9 mouse cellular contexts compared by ENCODE assay signal in the genomic region with DNA sequence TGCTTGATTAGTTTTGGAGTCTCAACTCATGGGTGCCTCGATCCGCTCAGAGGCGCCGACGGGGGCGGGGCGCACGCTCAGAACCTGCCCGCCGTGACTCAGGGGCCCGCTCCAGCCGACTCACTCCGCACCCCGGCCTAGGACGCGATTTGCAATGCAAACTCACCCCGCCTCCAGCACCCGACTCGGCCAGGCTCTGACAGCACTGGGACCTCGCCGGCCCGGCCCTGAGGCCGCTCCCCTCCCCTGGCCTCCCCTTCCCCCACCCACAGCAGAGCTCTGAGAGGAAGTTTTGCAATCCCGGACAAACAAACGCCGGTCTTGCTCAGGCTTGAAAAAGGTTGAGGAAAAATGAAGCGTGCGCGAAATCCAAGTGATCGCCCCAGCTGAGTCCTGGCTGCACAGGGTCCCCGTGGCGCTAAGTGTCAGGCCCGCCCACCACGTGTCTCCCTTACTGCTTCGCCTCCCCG. TPM values are rescaled to one million over a fixed set of nuclear protein-coding genes. Genes with fewer than 3 reads are reported as not detected.
DNase-seq lines count a peak whose midpoint lies in the region; ATAC-seq and TF ChIP-seq lines count a peak whose summit lies in the region.
"Had no signal": no experiment of that assay in that cellular context is flagged by ENCODE, and none has a peak within 500 bp of the region (broad histone marks: within the 10 kb centered on the region; RNA-seq: fewer than 3 reads in every experiment).

No protein-coding gene starts in this region.

- WGBS in hindbrain, embryonic 16.5 days = 0% methylated on average over 32 of the region's 36 CpGs
- under 1% methylated on average over 36 of the region's 36 CpGs for WGBS in small intestine, adult 2 months

- H3K9me3 ChIP-seq in hindbrain, embryonic 16.5 days (ENCODE audit: control insufficient read depth, low read length) = no peaks in the 10 kb centered on the region

- H3K36me3 ChIP-seq in hindbrain, embryonic 16.5 days (ENCODE audit: control insufficient read depth, insufficient read depth, low read length) = no peaks in the 10 kb centered on the region
- no peaks in the 10 kb centered on the region for H3K36me3 ChIP-seq in small intestine, adult 2 months (ENCODE audit: control insufficient read depth, insufficient read depth, low read length)

- no peak overlapping the region for H3K27ac ChIP-seq in hindbrain, embryonic 16.5 days (ENCODE audit: low read depth, low read length)
- peak overlapping the region; percentile 6; the same call in 1 of the 2 replicates for H3K27ac ChIP-seq in small intestine, adult 2 months (ENCODE audit: insufficient read depth, low read depth, low read length)

- H3K4me1 ChIP-seq in hindbrain, embryonic 16.5 days (ENCODE audit: control insufficient read depth, insufficient read depth, low read depth, low read length) = peaks cover 20% of the 10 kb centered on the region
- peaks cover 25% of the 10 kb centered on the region for H3K4me1 ChIP-seq in small intestine, adult 2 months (ENCODE audit: control insufficient read depth, insufficient read depth, insufficient read length, low read length)

- peaks cover 41% of the 10 kb centered on the region for H3K27me3 ChIP-seq in hindbrain, embryonic 16.5 days (replicated peaks; ENCODE audit: control insufficient read depth, insufficient read depth, low read length)
- peaks cover 13% of the 10 kb centered on the region for H3K27me3 ChIP-seq in small intestine, adult 2 months (ENCODE audit: control insufficient read depth, insufficient read depth, low read length)

- no peak for TF ChIP-seq CTCF in small intestine, adult 2 months (IDR thresholded peaks at IDR 0.05; ENCODE audit: extremely low read depth, insufficient read length, insufficient replicate concordance, low read depth, low read length)

- H3K9ac ChIP-seq in hindbrain, embryonic 16.5 days (ENCODE audit: low read depth, low read length) = peak overlapping the region; percentile 35

- DNase-seq in CD4-positive, CD25-positive, alpha-beta regulatory T cell, adult 2 months (ENCODE audit: low read depth, low spot score) = peak; percentile 35
- DNase-seq in R1 (ENCODE audit: low read depth, low spot score) = peak; percentile 84
- DNase-seq in fibroblast of lung, adult 2 months (ENCODE audit: low read depth) = peak; percentile 9
- peak; percentile 64 to 73 for DNase-seq in lung, adult 18-20 months
- DNase-seq in spleen, postnatal 36 days (ENCODE audit: low spot score in 2 of 2) = no peak

- no peak for TF ChIP-seq POLR2A in small intestine, adult 2 months (IDR thresholded peaks at IDR 0.05; ENCODE audit: low read depth, low read length)

- peak overlapping the region; percentile 47 for H3K4me3 ChIP-seq in hindbrain, embryonic 16.5 days (ENCODE audit: low read length)
- H3K4me3 ChIP-seq in small intestine, adult 2 months (ENCODE audit: low read depth, low read length) = peak overlapping the region; percentile 69
- H3K4me3 ChIP-seq: myocyte had no signal

- no peak for ATAC-seq in CD4-positive, CD25-positive, alpha-beta regulatory T cell, adult 4 months
- peak; percentile 21 for ATAC-seq in hindbrain, embryonic 16.5 days

- peak overlapping the region; percentile 94 for H3K4me2 ChIP-seq in hindbrain, embryonic 16.5 days (ENCODE audit: low read length)

RNA-seq across cellular contexts. Expression of gene Ascl2, which starts 1.6 kb away (rescaled TPM):
- polyA plus RNA-seq in CD4-positive, CD25-positive, alpha-beta regulatory T cell, adult 4 months (2017; shearing (Covaris generic)) = 1 to 10 TPM in 1 of 2 experiments, under 1 TPM in 1; 0.66 to 1.7 TPM
- 0.93 and 1.3 TPM in 2 replicates for polyA plus RNA-seq in hindbrain, embryonic 16.5 days (2015; fragmentation: Nextera tagmentation; extraction: Ambion mirVana)
- 9.8 and 18.1 TPM in 2 replicates for polyA plus RNA-seq in small intestine, adult 2 months (2012; rRNA removed)
- polyA plus RNA-seq: myocyte had no signal

RNA-seq across cellular contexts. Expression of gene Th, which starts 36.5 kb away (rescaled TPM):
- polyA plus RNA-seq in CD4-positive, CD25-positive, alpha-beta regulatory T cell, adult 4 months (2017; shearing (Covaris generic)) = not detected
- 9.2 and 10.4 TPM in 2 replicates for polyA plus RNA-seq in hindbrain, embryonic 16.5 days (2015; fragmentation: Nextera tagmentation; extraction: Ambion mirVana)
- 0.23 and 2.3 TPM in 2 replicates for polyA plus RNA-seq in small intestine, adult 2 months (2012; rRNA removed)
- polyA plus RNA-seq: myocyte had no signal

RNA-seq across cellular contexts. Expression of gene Tspan32, which starts 37.4 kb away (rescaled TPM):
- polyA plus RNA-seq in CD4-positive, CD25-positive, alpha-beta regulatory T cell, adult 4 months (2017; shearing (Covaris generic)) = 100 to 1,000 TPM; 672 to 754 TPM
- polyA plus RNA-seq in hindbrain, embryonic 16.5 days (2015; fragmentation: Nextera tagmentation; extraction: Ambion mirVana) = 0.28 and 0.41 TPM in 2 replicates
- polyA plus RNA-seq in small intestine, adult 2 months (2012; rRNA removed) = 2.1 and 3.5 TPM in 2 replicates

Comparison
In these comparisons a context has a peak if more than half of its experiments do, and no peak if none do; other contexts are left out.
1. DNase-seq: peak in CD4-positive, CD25-positive, alpha-beta regulatory T cell, adult 2 months (single experiment), R1 (single experiment), fibroblast of lung, adult 2 months (single experiment) and lung, adult 18-20 months (2 of 2); none in spleen, postnatal 36 days (0 of 2).
2. RNA of gene Tspan32, which starts 37.4 kb away (polyA plus RNA-seq): 672 to 754 TPM in CD4-positive, CD25-positive, alpha-beta regulatory T cell, adult 4 months; 2.1 to 3.5 TPM in small intestine, adult 2 months and 0.28 to 0.41 TPM in hindbrain, embryonic 16.5 days; every median in the first group is over 100 times any median in the second.